Mouse (Mus musculus) liver, postnatal 0 days (tissue): ENCODE data around the gene Camsap2. TPM values are rescaled to one million over a fixed set of nuclear protein-coding genes. Genes with fewer than 3 reads are reported as not detected.

Experiments
- ATAC-seq: fragments of 200-750 bp; cut with Nextera tagmentation; 2 replicates; pipeline ENCODE4 v1.8.0; 2017; ENCODE audit warnings: mild to moderate bottlenecking, moderate library complexity
- DNase-seq: peaks from one replicate; pipeline ENCODE4 v3.0.0-alpha.2; 2016
- H3K27ac ChIP-seq: fragments of 300-500 bp; sonication (generic); 2 replicates; pipeline ENCODE4 v1.5.1; 2014; ENCODE audit warnings: antibody characterized with exemption, moderate library complexity, mild to moderate bottlenecking, low read depth
- H3K27me3 ChIP-seq: fragments of 300-500 bp; sonication (generic); 2 replicates; pipeline ENCODE4 v1.6.1; 2014; ENCODE audit warnings: low read length, control low read depth, mixed read lengths; ENCODE audit not compliant: insufficient read depth
- H3K36me3 ChIP-seq: fragments of 300-500 bp; sonication (generic); replicated peaks from 2 replicates; pipeline ENCODE4 v1.6.1; 2014; ENCODE audit warnings: mild to moderate bottlenecking, control low read depth, low read length, moderate library complexity, mixed read lengths; ENCODE audit not compliant: insufficient read depth
- H3K4me1 ChIP-seq: fragments of 300-500 bp; sonication (generic); 2 replicates; pipeline ENCODE4 v1.6.1; 2014; ENCODE audit warnings: antibody characterized with exemption, mild to moderate bottlenecking, control low read depth; ENCODE audit not compliant: insufficient read depth
- H3K4me2 ChIP-seq: fragments of 300-500 bp; sonication (generic); 2 replicates; pipeline ENCODE4 v1.6.1; 2014; ENCODE audit warnings: low read depth, mild to moderate bottlenecking, low read length, moderate library complexity, mixed read lengths
- H3K4me3 ChIP-seq: fragments of 300-500 bp; sonication (generic); 2 replicates; pipeline ENCODE4 v1.5.1; 2014; ENCODE audit warnings: low read depth, low read length
- H3K9ac ChIP-seq: fragments of 300-500 bp; sonication (generic); replicated peaks from 2 replicates; pipeline ENCODE4 v1.6.1; 2014; ENCODE audit warnings: mild to moderate bottlenecking, moderate library complexity
- H3K9me3 ChIP-seq: fragments of 300-500 bp; sonication (generic); 2 replicates; pipeline ENCODE4 v1.6.1; 2016; ENCODE audit warnings: mild to moderate bottlenecking, control low read depth, low read length, mixed read lengths
- CTCF ChIP-seq: sonication (generic); IDR thresholded peaks from 2 replicates; pipeline ENCODE4 v1.5.1; 2016; ENCODE audit warnings: antibody characterized with exemption, low read depth
- EP300 ChIP-seq: IDR thresholded peaks from 2 replicates; pipeline ENCODE4 v1.6.1; 2016; ENCODE audit warnings: antibody characterized with exemption, low read depth, mild to moderate bottlenecking
- WGBS: fragments of 180-500 bp; shearing (Covaris S2); extraction: QIAGEN DNeasy Blood & Tissue Kit; methylation state at CpG from one replicate; pipeline ENCODE4 v1.1.7; 2014; ENCODE audit not compliant: insufficient replicate concordance; 5-methylcytosine and 5-hydroxymethylcytosine counted together
- polyA plus RNA-seq: library from polyadenylated mRNA; unstranded; fragments of >200 nt; fragmentation: Nextera tagmentation; extraction: Ambion mirVana; gene quantifications from 2 replicates; pipeline ENCODE4 v1.2.1, GENCODE M21; 2015

The Camsap2 gene
- polyA plus RNA-seq, result 3.1 and 3.4 TPM in 2 replicates

DNA sequence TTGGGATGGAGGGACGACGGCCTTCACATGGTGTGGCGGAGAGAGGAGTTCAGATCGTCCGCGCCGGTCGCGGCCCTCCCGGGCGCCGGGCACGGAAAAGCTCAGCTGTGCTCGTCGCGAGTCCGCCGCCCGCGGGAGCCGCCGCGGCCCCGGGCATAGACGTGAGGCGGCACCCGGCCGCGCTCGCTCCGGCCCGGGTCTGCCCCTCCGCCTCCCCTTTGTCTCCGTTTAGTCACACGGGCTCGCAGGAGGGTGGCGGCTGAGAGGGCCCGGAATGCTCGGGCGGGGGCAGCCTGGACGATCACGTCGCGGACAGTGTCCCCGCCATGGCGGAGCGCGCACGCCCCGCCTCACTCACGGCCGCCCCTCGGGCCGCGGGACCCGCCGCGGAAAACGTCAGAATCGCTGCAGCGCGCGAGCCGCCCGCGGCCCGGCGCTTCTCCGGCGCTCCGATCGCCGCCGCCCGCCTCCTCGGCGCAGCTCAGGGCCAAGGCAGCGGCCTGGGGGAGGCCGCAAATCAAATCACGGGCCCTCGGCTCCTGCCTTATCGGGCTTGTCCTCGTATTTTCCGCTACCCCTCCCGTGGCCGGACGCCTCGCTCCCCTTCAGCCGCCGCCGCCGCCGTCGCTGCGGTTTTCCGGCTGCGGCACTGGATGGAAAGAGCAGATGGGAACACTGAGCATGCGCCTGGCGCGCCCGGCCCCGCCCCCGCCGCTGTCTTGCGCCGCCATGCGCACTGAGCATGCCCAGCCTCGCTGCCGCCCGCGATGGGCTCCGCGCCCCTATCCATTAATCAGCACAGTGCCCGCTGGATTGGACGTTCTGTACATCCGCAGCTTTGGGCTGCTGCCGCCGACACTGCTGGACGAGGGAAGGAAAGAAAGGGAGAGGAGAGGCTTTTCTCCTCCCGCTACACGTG, at the start of gene Camsap2:
Gene Camsap2 (minus strand): TSS at position 651 of the 919 bp plus-strand sequence.
- peak within 1 kb of the TSS; percentile 91 for H3K9ac ChIP-seq
- DNase-seq, result peak; percentile 95
- H3K27ac ChIP-seq, result peak within 1 kb of the TSS; percentile 96
- no peaks in the 10 kb centered on the region for H3K36me3 ChIP-seq
- H3K4me2 ChIP-seq, result peak within 1 kb of the TSS; percentile 99
- no peaks in the 10 kb centered on the region for H3K9me3 ChIP-seq
- under 1% methylated on average over 94 of the region's 121 CpGs for WGBS
- TF ChIP-seq EP300, result peak; percentile 37; the same call in 1 of the 2 replicates
- TF ChIP-seq CTCF, result no peak
- peaks cover 23% of the 10 kb centered on the region for H3K4me1 ChIP-seq
- H3K27me3 ChIP-seq, result no peaks in the 10 kb centered on the region
- H3K4me3 ChIP-seq, result peak within 1 kb of the TSS; percentile 89
- peak; percentile 91 for ATAC-seq

DNA sequence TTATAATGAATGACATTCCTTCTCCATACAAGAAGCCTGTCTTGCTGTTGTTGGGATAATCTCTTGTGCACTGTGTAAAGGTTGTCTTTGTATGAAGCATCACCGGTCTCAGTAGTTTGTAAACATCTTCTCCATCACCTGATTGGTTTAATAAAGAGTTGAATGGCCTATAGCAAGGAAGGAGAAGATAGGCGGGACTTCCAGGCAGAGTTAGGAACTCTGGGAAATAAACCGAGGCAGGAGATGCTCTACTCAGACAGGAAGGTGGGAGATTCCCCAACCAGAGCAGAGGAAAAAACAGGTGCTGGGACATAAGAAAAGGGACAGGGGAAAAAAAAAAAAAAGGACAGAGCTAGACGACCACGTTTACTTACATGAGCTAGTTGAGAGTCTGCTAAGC, 49.2 kb upstream of the Camsap2 start:
- WGBS, result 38% methylated on average over 5 of the region's 5 CpGs
- Histone ChIP-seq H3K9me3 (no peaks in the 10 kb centered on the region), H3K4me3 (no peak overlapping the region), H3K4me1 (no peaks in the 10 kb centered on the region), H3K27me3 (no peaks in the 10 kb centered on the region), H3K9ac (no peak overlapping the region), H3K27ac (no peak overlapping the region), H3K36me3 (no peaks in the 10 kb centered on the region), H3K4me2 (no peak overlapping the region)
- TF ChIP-seq CTCF, result no peak
- TF ChIP-seq EP300, result no peak
- DNase-seq (no peak), ATAC-seq (no peak)

DNA sequence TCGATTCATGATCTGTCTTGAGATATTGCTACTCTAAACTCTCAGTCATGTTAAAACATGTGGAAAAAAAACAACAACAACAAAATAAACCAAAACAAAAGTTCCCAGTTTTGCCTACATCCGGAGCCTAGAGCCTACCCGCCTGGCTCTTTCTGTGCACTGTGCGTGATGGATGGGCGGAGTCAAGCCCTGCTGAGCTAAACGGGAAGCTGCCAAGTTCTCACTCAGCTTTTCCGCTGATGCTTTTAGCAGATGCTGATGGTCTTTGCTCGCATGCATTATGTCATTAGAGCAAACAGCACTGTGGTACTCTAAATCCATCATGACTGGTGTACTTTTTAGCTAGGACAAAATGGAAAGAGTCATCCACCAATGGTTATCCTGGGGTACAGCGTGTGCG, 48.6 kb upstream of the Camsap2 start:
- Histone ChIP-seq H3K9ac (no peak overlapping the region), H3K4me3 (no peak overlapping the region), H3K9me3 (no peaks in the 10 kb centered on the region), H3K27ac (no peak overlapping the region), H3K4me2 (no peak overlapping the region), H3K36me3 (no peaks in the 10 kb centered on the region), H3K27me3 (no peaks in the 10 kb centered on the region), H3K4me1 (no peaks in the 10 kb centered on the region)
- peak; percentile 19 for DNase-seq
- no peak for TF ChIP-seq CTCF
- TF ChIP-seq EP300, result no peak
- WGBS, result 36% methylated on average over 10 of the region's 10 CpGs
- ATAC-seq, result no peak

DNA sequence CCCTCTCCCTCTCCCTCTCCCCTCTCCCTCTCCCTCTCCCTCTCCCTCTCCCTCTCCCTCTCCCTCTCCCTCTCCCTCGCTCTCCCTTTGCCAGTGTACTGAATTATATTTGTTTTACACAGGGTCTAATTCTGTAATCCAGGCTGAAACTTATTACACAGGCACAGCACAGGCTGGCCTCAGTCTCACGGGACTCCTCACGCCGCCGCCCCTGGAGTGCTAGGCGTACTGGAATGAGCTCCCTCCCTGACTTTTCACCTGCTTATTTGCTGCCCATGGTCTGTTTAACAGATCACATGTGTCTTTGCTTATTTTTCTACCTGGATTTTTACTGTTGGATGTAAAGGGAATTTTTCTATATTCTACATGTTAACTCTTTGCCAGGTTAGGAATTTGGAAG, 41.0 kb upstream of the Camsap2 start:
- no peak overlapping the region for H3K4me2 ChIP-seq
- no peaks in the 10 kb centered on the region for H3K36me3 ChIP-seq
- 66% methylated on average over 5 of the region's 6 CpGs for WGBS
- no peaks in the 10 kb centered on the region for H3K27me3 ChIP-seq
- DNase-seq, result no peak
- H3K9me3 ChIP-seq, result no peaks in the 10 kb centered on the region
- no peak for ATAC-seq
- H3K9ac ChIP-seq, result no peak overlapping the region
- H3K4me3 ChIP-seq, result no peak overlapping the region
- no peaks in the 10 kb centered on the region for H3K4me1 ChIP-seq
- no peak for TF ChIP-seq CTCF
- TF ChIP-seq EP300, result no peak
- no peak overlapping the region for H3K27ac ChIP-seq

DNA sequence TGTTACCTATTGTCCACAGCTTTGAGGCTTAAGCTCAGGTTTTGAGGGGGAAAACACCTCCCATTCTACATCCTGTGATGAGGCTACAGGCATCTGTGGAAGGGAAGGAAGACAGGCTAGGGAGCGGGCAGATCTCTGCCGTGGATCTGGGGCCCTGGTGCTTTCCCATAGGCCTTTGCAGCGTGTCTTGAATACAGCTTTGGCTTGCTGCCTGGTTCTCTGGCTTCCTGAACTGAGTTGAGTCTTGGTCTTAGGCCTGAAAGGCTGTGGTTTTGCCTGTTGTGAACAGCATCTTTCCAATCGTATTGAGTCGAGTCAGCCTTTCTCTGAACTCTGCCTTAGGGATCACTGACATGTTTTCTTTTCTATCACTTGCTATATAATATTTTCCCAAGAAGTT, 35.7 kb upstream of the Camsap2 start:
- H3K4me3 ChIP-seq, result no peak overlapping the region
- H3K9me3 ChIP-seq, result no peaks in the 10 kb centered on the region
- no peak overlapping the region for H3K9ac ChIP-seq
- no peak for DNase-seq
- ATAC-seq, result no peak
- TF ChIP-seq EP300 (no peak), CTCF (no peak)
- H3K36me3 ChIP-seq, result no peaks in the 10 kb centered on the region
- no peak overlapping the region for H3K27ac ChIP-seq
- H3K27me3 ChIP-seq, result no peaks in the 10 kb centered on the region
- no peaks in the 10 kb centered on the region for H3K4me1 ChIP-seq
- no peak overlapping the region for H3K4me2 ChIP-seq
- 67% methylated on average over 5 of the region's 5 CpGs for WGBS

DNA sequence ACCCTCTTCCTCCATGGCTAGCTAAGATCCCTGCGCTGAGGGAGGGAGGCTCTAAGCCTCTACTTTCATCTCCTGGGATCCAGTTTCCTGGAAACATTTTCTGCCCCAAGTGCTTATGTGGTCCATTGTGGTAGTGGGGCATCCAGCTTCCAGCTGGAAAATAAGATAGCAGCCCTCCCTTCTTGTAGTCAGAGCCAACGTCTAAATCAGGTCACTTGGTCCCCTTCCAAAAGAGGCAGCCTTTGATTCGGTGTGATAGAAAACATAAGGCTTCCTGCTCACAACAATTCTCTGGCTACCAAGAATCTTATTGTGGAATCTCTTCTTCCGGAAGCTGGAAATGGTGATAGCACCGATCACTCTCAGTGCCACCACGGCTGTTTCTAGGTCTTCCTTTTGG, 35.3 kb upstream of the Camsap2 start:
- Histone ChIP-seq H3K27me3 (no peaks in the 10 kb centered on the region), H3K4me2 (no peak overlapping the region), H3K4me1 (no peaks in the 10 kb centered on the region), H3K9ac (no peak overlapping the region), H3K36me3 (no peaks in the 10 kb centered on the region), H3K27ac (no peak overlapping the region), H3K9me3 (no peaks in the 10 kb centered on the region), H3K4me3 (no peak overlapping the region)
- DNase-seq, result no peak
- WGBS, result 71% methylated on average over 6 of the region's 6 CpGs
- no peak for ATAC-seq
- TF ChIP-seq CTCF, result no peak
- TF ChIP-seq EP300, result no peak
